Mouse (Mus musculus): Measurements from ENCODE around the gene Tex10.
A peak's percentile ranks its signal among the peaks of the same experiment; 100 is the strongest.

The Tex10 gene

GRCm38 (mm10) chr4:48472792-48473650, at the start of gene Tex10:
Gene Tex10, minus strand, starts transcription at chr4:48473459.
- DNase-seq (ENCODE audit: low spot score): peak; percentile 91

- no peak for DNase-seq (ENCODE audit: low spot score)
These were observed 37.6 kb upstream of the Tex10 start for GRCm38 (mm10) chr4:48510861-48511260.

GRCm38 (mm10) chr4:48492510-48492909, 19.3 kb upstream of the Tex10 start:
- no peak for DNase-seq (ENCODE audit: low spot score)

GRCm38 (mm10) chr4:48491290-48491743, 18.1 kb upstream of the Tex10 start:
- DNase-seq (ENCODE audit: low spot score): no peak

GRCm38 (mm10) chr4:48488916-48489315, 15.7 kb upstream of the Tex10 start:
- DNase-seq (ENCODE audit: low spot score): no peak

GRCm38 (mm10) chr4:48481287-48481686, 8.0 kb upstream of the Tex10 start:
- no peak for DNase-seq (ENCODE audit: low spot score)

- no peak for DNase-seq (ENCODE audit: low spot score)
These were observed 372 bp upstream of the Tex10 start for GRCm38 (mm10) chr4:48473651-48474011.

- DNase-seq (ENCODE audit: low spot score): no peak
These were observed 1.0 kb downstream of the Tex10 start for GRCm38 (mm10) chr4:48472052-48472791.

GRCm38 (mm10) chr4:48470977-48471376, 2.3 kb downstream of the Tex10 start:
- DNase-seq (ENCODE audit: low spot score): no peak

GRCm38 (mm10) chr4:48461060-48461459, 12.2 kb downstream of the Tex10 start:
- no peak for DNase-seq (ENCODE audit: low spot score)

- DNase-seq (ENCODE audit: low spot score): no peak
These were observed 14.8 kb downstream of the Tex10 start for GRCm38 (mm10) chr4:48458436-48458835.

- no peak for DNase-seq (ENCODE audit: low spot score)
These were observed 19.0 kb downstream of the Tex10 start for GRCm38 (mm10) chr4:48454106-48454773.

- DNase-seq (ENCODE audit: low spot score): no peak
These were observed 45.2 kb downstream of the Tex10 start for GRCm38 (mm10) chr4:48428054-48428453.

- DNase-seq (ENCODE audit: low spot score): no peak
These were observed 45.8 kb downstream of the Tex10 start for GRCm38 (mm10) chr4:48427413-48427812.

GRCm38 (mm10) chr4:48423738-48424137, 49.5 kb downstream of the Tex10 start:
- no peak for DNase-seq (ENCODE audit: low spot score)

GRCm38 (mm10) chr4:48422633-48423032, 50.6 kb downstream of the Tex10 start:
- no peak for DNase-seq (ENCODE audit: low spot score)

- no peak for DNase-seq (ENCODE audit: low spot score)
These were observed 54.3 kb downstream of the Tex10 start for GRCm38 (mm10) chr4:48418831-48419468.

- no peak for DNase-seq (ENCODE audit: low spot score)
These were observed 57.4 kb downstream of the Tex10 start for GRCm38 (mm10) chr4:48415838-48416335.

- DNase-seq (ENCODE audit: low spot score): no peak
These were observed 59.8 kb downstream of the Tex10 start for GRCm38 (mm10) chr4:48413473-48413872.

GRCm38 (mm10) chr4:48407350-48408039, 65.8 kb downstream of the Tex10 start:
- DNase-seq (ENCODE audit: low spot score): peak; percentile 57
